In the genomic region with DNA sequence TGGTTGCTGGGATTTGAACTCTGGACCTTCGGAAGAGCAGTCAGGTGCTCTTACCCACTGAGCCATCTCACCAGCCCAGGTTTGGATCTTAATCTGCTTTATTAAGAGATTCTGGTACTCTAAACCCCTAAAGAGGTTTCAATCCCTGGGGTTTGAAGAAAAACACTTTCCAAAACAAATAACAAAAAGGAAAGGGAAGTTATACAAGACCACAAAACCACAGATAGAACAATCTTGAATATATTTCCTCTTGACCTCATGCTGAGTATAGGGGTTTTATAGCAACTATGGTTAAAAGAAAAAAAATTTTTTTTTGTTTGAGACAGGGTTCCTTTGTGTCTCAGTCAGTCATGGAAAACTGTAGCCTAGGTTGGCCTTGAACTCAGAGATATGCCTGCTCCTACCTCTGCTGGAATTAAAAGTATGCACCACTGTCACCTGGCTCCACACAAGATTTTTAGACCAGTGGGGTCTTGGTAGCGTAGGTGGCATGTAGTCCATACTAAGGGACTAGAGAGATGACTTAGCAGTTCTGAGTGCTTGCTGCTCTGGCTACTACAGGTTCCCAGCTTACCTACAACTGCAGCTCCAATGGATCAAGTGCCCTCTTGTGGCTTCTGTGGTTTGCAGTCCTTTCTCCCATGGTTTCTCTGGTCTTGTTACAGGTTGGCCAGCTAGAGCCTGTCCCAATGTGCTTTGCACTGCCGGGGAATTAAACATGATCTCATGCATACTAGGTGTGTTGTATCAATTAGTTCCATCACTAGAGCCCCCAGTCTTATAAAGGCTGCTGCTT, we compare ENCODE assay signal across 12 mouse cellular contexts. TPM values are rescaled to one million over a fixed set of nuclear protein-coding genes. Genes with fewer than 3 reads are reported as not detected.
DNase-seq lines count a peak whose midpoint lies in the region; ATAC-seq and TF ChIP-seq lines count a peak whose summit lies in the region.
"Had no signal": no experiment of that assay in that cellular context is flagged by ENCODE, and none has a peak within 500 bp of the region (broad histone marks: within the 10 kb centered on the region; RNA-seq: fewer than 3 reads in every experiment).

No protein-coding gene starts in this region.

- 76% methylated on average over 3 of the region's 3 CpGs for WGBS in liver, embryonic 13.5 days (ENCODE audit: insufficient replicate concordance)
- WGBS in heart, adult 2 months: 93% methylated on average over 3 of the region's 3 CpGs

- no peak overlapping the region for H3K4me2 ChIP-seq in liver, embryonic 13.5 days
- H3K4me2 ChIP-seq: heart, embryonic 13.5 days had no signal

- TF ChIP-seq POLR2A in heart, adult 2 months (IDR thresholded peaks at IDR 0.05; ENCODE audit: insufficient read depth, low read depth, low read length): no peak

- H3K9me3 ChIP-seq in liver, embryonic 13.5 days (replicated peaks): no peaks in the 10 kb centered on the region
- H3K9me3 ChIP-seq: heart, embryonic 13.5 days; limb, embryonic 10.5 days had no signal

- H3K36me3 ChIP-seq in liver, embryonic 13.5 days: peaks cover 89% of the 10 kb centered on the region
- peaks cover 19% of the 10 kb centered on the region for H3K36me3 ChIP-seq in heart, adult 2 months (ENCODE audit: control insufficient read depth, insufficient read depth, low read length)

- no peak for TF ChIP-seq CTCF in heart, adult 2 months (IDR thresholded peaks at IDR 0.05)

- intact Hi-C loops in heart, adult 2 months (cut with DNase I): no loop called here

- H3K79me2 ChIP-seq in heart, adult 2 months (replicated peaks; ENCODE audit: control insufficient read depth, insufficient read depth, low read length): no peaks in the 10 kb centered on the region

- DNase-seq in liver, embryonic 13.5 days: no peak
- DNase-seq in liver (no peak), ES-CJ7 (ENCODE audit: low read depth, low spot score) (peak; percentile 79), adipocyte (ENCODE audit: low spot score) (peak; percentile 21)
- no peak for DNase-seq in natural killer cell, adult 2 months (ENCODE audit: low spot score in 2 of 2)
- DNase-seq in heart, adult 8-10 months (ENCODE audit: low spot score): no peak
- DNase-seq in heart, adult 2 months: no peak
- DNase-seq: spleen, adult 18-20 months; thymus, postnatal 36 days had no signal

- H3K9ac ChIP-seq in liver, embryonic 13.5 days: no peak overlapping the region
- no peak overlapping the region for H3K9ac ChIP-seq in heart, adult 2 months (ENCODE audit: low read depth, low read length)
- H3K9ac ChIP-seq: heart, embryonic 13.5 days had no signal

- no peak for TF ChIP-seq EP300 in heart, adult 2 months (IDR thresholded peaks at IDR 0.05; ENCODE audit: insufficient read depth, low read depth, low read length)

- H3K27ac ChIP-seq in liver, embryonic 13.5 days: no peak overlapping the region
- H3K27ac ChIP-seq in heart, adult 2 months: no peak overlapping the region
- H3K27ac ChIP-seq: heart, embryonic 13.5 days; limb, embryonic 10.5 days had no signal

- ATAC-seq in liver, embryonic 13.5 days (ENCODE audit: low read depth): peak; percentile 29; the same call in 1 of the 2 replicates
- ATAC-seq in megakaryocyte-erythroid progenitor cell, adult 5-6 weeks (replicated peaks; ENCODE audit: low FRiP score, low TSS enrichment, poor library complexity, severe bottlenecking): 0 out of 2 replicates have a peak, but pooled peaks have one; percentile 40

- H3K4me1 ChIP-seq in liver, embryonic 13.5 days (replicated peaks): no peaks in the 10 kb centered on the region
- H3K4me1 ChIP-seq in heart, adult 2 months (ENCODE audit: control insufficient read depth, insufficient read depth, low read length): peaks cover 1% of the 10 kb centered on the region
- H3K4me1 ChIP-seq: heart, embryonic 13.5 days; limb, embryonic 10.5 days had no signal

- no peaks in the 10 kb centered on the region for H3K27me3 ChIP-seq in liver, embryonic 13.5 days
- no peaks in the 10 kb centered on the region for H3K27me3 ChIP-seq in heart, adult 2 months (ENCODE audit: control insufficient read depth, insufficient read depth, low read length)
- H3K27me3 ChIP-seq: heart, embryonic 13.5 days had no signal

- H3K4me3 ChIP-seq in liver, embryonic 13.5 days (replicated peaks): no peak overlapping the region
- no peak overlapping the region for H3K4me3 ChIP-seq in heart, adult 2 months
- H3K4me3 ChIP-seq: heart, embryonic 13.5 days; limb, embryonic 10.5 days had no signal

RNA-seq across cellular contexts. Expression of a gene that starts 30.4 kb away (rescaled TPM):
- polyA plus RNA-seq in liver, embryonic 13.5 days (2015; fragmentation: Nextera tagmentation; extraction: Ambion mirVana): 75.4 and 89.5 TPM in 2 replicates
- 181 and 208 TPM in 2 replicates for total RNA-seq in megakaryocyte-erythroid progenitor cell, adult 5-6 weeks (2014; fragmentation: Nextera tagmentation)
- total RNA-seq in megakaryocyte-erythroid progenitor cell, adult 5-6 weeks (2017): 211 and 291 TPM in 2 replicates
- 100 to 1,000 TPM; 127 to 157 (median 131) TPM for total RNA-seq in heart, adult 8-10 months (2022)
- 100 to 1,000 TPM; 112 to 118 TPM for total RNA-seq in heart, adult 2 months (2021)
- polyA plus RNA-seq in heart, adult 2 months (2012; rRNA removed): 41.9 and 79.8 TPM in 2 replicates

RNA-seq across cellular contexts. Expression of a gene that starts 30.7 kb away (rescaled TPM):
- polyA plus RNA-seq in liver, embryonic 13.5 days (2015; fragmentation: Nextera tagmentation; extraction: Ambion mirVana): 18.8 and 22.0 TPM in 2 replicates
- total RNA-seq in megakaryocyte-erythroid progenitor cell, adult 5-6 weeks (2014; fragmentation: Nextera tagmentation): 64.8 and 73.2 TPM in 2 replicates
- 91.2 and 118 TPM in 2 replicates for total RNA-seq in megakaryocyte-erythroid progenitor cell, adult 5-6 weeks (2017)
- 10 to 100 TPM; 47.4 to 54.6 (median 49.7) TPM for total RNA-seq in heart, adult 8-10 months (2022)
- total RNA-seq in heart, adult 2 months (2021): 10 to 100 TPM; 41.6 to 46.2 TPM
- 16.1 and 21.7 TPM in 2 replicates for polyA plus RNA-seq in heart, adult 2 months (2012; rRNA removed)

RNA-seq across cellular contexts. Expression of a gene that starts 47.0 kb away (rescaled TPM):
- polyA plus RNA-seq in liver, embryonic 13.5 days (2015; fragmentation: Nextera tagmentation; extraction: Ambion mirVana): 158 and 161 TPM in 2 replicates
- total RNA-seq in megakaryocyte-erythroid progenitor cell, adult 5-6 weeks (2014; fragmentation: Nextera tagmentation): 198 and 228 TPM in 2 replicates
- 182 TPM in 2 replicates for total RNA-seq in megakaryocyte-erythroid progenitor cell, adult 5-6 weeks (2017)
- 100 to 1,000 TPM; 620 to 631 (median 628) TPM for total RNA-seq in heart, adult 8-10 months (2022)
- total RNA-seq in heart, adult 2 months (2021): 100 to 1,000 TPM; 552 to 624 TPM
- 174 and 279 TPM in 2 replicates for polyA plus RNA-seq in heart, adult 2 months (2012; rRNA removed)

RNA-seq across cellular contexts. Expression of a gene that starts 51.4 kb away (rescaled TPM):
- 78.1 and 86.8 TPM in 2 replicates for polyA plus RNA-seq in liver, embryonic 13.5 days (2015; fragmentation: Nextera tagmentation; extraction: Ambion mirVana)
- 56.4 and 84.6 TPM in 2 replicates for total RNA-seq in megakaryocyte-erythroid progenitor cell, adult 5-6 weeks (2014; fragmentation: Nextera tagmentation)
- total RNA-seq in megakaryocyte-erythroid progenitor cell, adult 5-6 weeks (2017): 57.0 and 69.5 TPM in 2 replicates
- 10 to 100 TPM; 44.3 to 51.9 (median 48.7) TPM for total RNA-seq in heart, adult 8-10 months (2022)
- 10 to 100 TPM; 48.2 to 49.0 TPM for total RNA-seq in heart, adult 2 months (2021)
- 14.3 and 23.9 TPM in 2 replicates for polyA plus RNA-seq in heart, adult 2 months (2012; rRNA removed)

Comparison
In these comparisons a context has a peak if more than half of its experiments do, and no peak if none do; other contexts are left out.
1. DNase-seq: peak in ES-CJ7 (single experiment) and adipocyte (single experiment); none in liver, embryonic 13.5 days (single experiment), liver (single experiment), natural killer cell, adult 2 months (0 of 2), heart, adult 8-10 months (single experiment) and heart, adult 2 months (0 of 2).